Mouse (Mus musculus) ES-E14 (cell line): ENCODE measurements at regions not wholly inside any gene's neighbourhood (a gene's known extent, or its start where the extent isn't known, plus 50 kb on each side); places are given as distances from the start of the nearest gene placed in this dataset.
A peak's percentile ranks its signal among the peaks of the same experiment; 100 is the strongest.

Source experiments
- DNase-seq: peaks from one replicate; pipeline ENCODE4 v3.0.0-alpha.2; 2013; ENCODE audit warnings: low read depth, low spot score
- H3K27ac ChIP-seq: 2 replicates; pipeline ENCODE4 v1.5.1; 2012; ENCODE audit warnings: low read depth, mild to moderate bottlenecking, low read length, moderate library complexity, mixed read lengths; ENCODE audit not compliant: poor library complexity, insufficient read depth, severe bottlenecking
- H3K36me3 ChIP-seq: 2 replicates; pipeline ENCODE4 v1.6.1; 2012; ENCODE audit warnings: mild to moderate bottlenecking, low read length, moderate library complexity, mixed read lengths; ENCODE audit not compliant: control insufficient read depth, poor library complexity, insufficient read depth, severe bottlenecking
- H3K4me1 ChIP-seq, 2 experiments: fragments of 150-350 bp in 1 of 2; sonication (generic) in 1 of 2; 2 replicates each; pipeline ENCODE4 v1.6.1; 2012; ENCODE audit warnings: low read length in 2 of 2, mild to moderate bottlenecking in 1 of 2, mixed read lengths in 1 of 2; ENCODE audit not compliant: control insufficient read depth in 2 of 2, insufficient read depth in 2 of 2, poor library complexity in 1 of 2
- H3K4me3 ChIP-seq, 2 experiments: fragments of 150-350 bp in 1 of 2; sonication (generic) in 1 of 2; 2 replicates each; pipeline ENCODE4 v1.5.1; 2012; ENCODE audit warnings: low read length in 2 of 2, low read depth in 1 of 2, mild to moderate bottlenecking in 1 of 2, mixed read lengths in 1 of 2; ENCODE audit not compliant: insufficient read depth in 1 of 2, poor library complexity in 1 of 2, severe bottlenecking in 1 of 2
- H3K9ac ChIP-seq: 2 replicates; pipeline ENCODE4 v1.6.1; 2012; ENCODE audit warnings: low read depth, mild to moderate bottlenecking, low read length, mixed read lengths; ENCODE audit not compliant: poor library complexity, insufficient read depth, severe bottlenecking
- H3K9me3 ChIP-seq: fragments of 150-350 bp; sonication (generic); 2 replicates; pipeline ENCODE4 v1.6.1; 2012; ENCODE audit warnings: low read depth, mild to moderate bottlenecking, low read length; ENCODE audit not compliant: control insufficient read depth, insufficient read depth
- CHD2 ChIP-seq: IDR thresholded peaks from 2 replicates; pipeline ENCODE4 v1.6.1; 2014; ENCODE audit warnings: mild to moderate bottlenecking, low read depth, low read length, inconsistent platforms
- HCFC1 ChIP-seq: IDR thresholded peaks from 2 replicates; pipeline ENCODE4 v1.6.1; 2012; ENCODE audit warnings: low read length, inconsistent platforms, borderline replicate concordance; ENCODE audit not compliant: insufficient read depth
- MAFK ChIP-seq: IDR thresholded peaks from 2 replicates; pipeline ENCODE4 v1.6.1; 2014; ENCODE audit warnings: mild to moderate bottlenecking, low read depth, low read length, inconsistent platforms; ENCODE audit not compliant: insufficient read depth
- ZC3H11A ChIP-seq: IDR thresholded peaks from 2 replicates; pipeline ENCODE4 v1.6.1; 2012; ENCODE audit warnings: low read depth, mild to moderate bottlenecking, inconsistent platforms, low read length, borderline replicate concordance
- ZNF384 ChIP-seq: IDR thresholded peaks from 2 replicates; pipeline ENCODE4 v1.6.1; 2012; ENCODE audit warnings: low read depth, low read length, inconsistent platforms
- in situ Hi-C, 2 experiments: fragments of 600-800 bp; cut with MboI; formaldehyde crosslinking; loops; one replicate each; pipeline ENCODE4 v1.15.1; 2025; ENCODE audit warnings: low sequenced_read_pairs in 2 of 2, inconsistent platforms in 1 of 2; ENCODE audit not compliant: unreplicated experiment in 2 of 2

GRCm38 (mm10) chr8:88023423-88023822, 64.0 kb upstream of the Zfp423 start:
- DNase-seq: peak; percentile 38

GRCm38 (mm10) chr8:88022776-88023385, 63.5 kb upstream of the Zfp423 start:
- in situ Hi-C loops: loop anchor here in 1 of 2 experiments (25.0 kb wide), 1 partner anchor 436 kb away; no protein-coding TSS in a partner anchor
- Histone ChIP-seq H3K4me1 (peaks cover 0 to 11% of the 10 kb centered on the region in 2 experiments; a peak in 2 of 4 replicates), H3K36me3 (no peaks in the 10 kb centered on the region), H3K9me3 (no peaks in the 10 kb centered on the region), H3K4me3 (no peak overlapping the region), H3K27ac (no peak overlapping the region), H3K9ac (no peak overlapping the region)
- TF ChIP-seq MAFK (no peak), ZNF384 (no peak), ZC3H11A (no peak), HCFC1 (no peak), CHD2 (no peak)
- no peak for DNase-seq

More at GRCm38 (mm10) chr8:88023423-88023822, 64.0 kb upstream of the Zfp423 start:
- Histone ChIP-seq H3K27ac (no peak overlapping the region), H3K9ac (no peak overlapping the region), H3K36me3 (no peaks in the 10 kb centered on the region), H3K9me3 (no peaks in the 10 kb centered on the region), H3K4me3 (no peak overlapping the region), H3K4me1 (peaks cover 0 to 11% of the 10 kb centered on the region in 2 experiments; a peak in 2 of 4 replicates)
- peak; percentile 52; the same call in 1 of the 2 replicates for TF ChIP-seq ZC3H11A
- TF ChIP-seq HCFC1: no peak
- no peak for TF ChIP-seq ZNF384
- TF ChIP-seq MAFK: no peak
- in situ Hi-C loops: loop anchor here in 1 of 2 experiments (25.0 kb wide), 1 partner anchor 436 kb away; no protein-coding TSS in a partner anchor

- Histone ChIP-seq H3K9me3 (no peaks in the 10 kb centered on the region), H3K27ac (no peak overlapping the region; the same call in 1 of the 2 replicates), H3K4me3 (no peak overlapping the region), H3K9ac (no peak overlapping the region), H3K4me1 (peaks cover 0 to 11% of the 10 kb centered on the region in 2 experiments; a peak in 2 of 4 replicates), H3K36me3 (no peaks in the 10 kb centered on the region)
- peak; percentile 35 for DNase-seq
- TF ChIP-seq CHD2: no peak
- no peak for TF ChIP-seq ZNF384
- no peak for TF ChIP-seq HCFC1
- TF ChIP-seq ZC3H11A: no peak
- no peak for TF ChIP-seq MAFK
- in situ Hi-C loops: loop anchor here in 1 of 2 experiments (25.0 kb wide), 1 partner anchor 432 kb away; no protein-coding TSS in a partner anchor
Observed at GRCm38 (mm10) chr8:88019243-88020115, 60.1 kb upstream of the Zfp423 start.

GRCm38 (mm10) chr8:88018494-88018893, 59.1 kb upstream of the Zfp423 start:
- in situ Hi-C loops: loop anchor here in 1 of 2 experiments (25.0 kb wide), 1 partner anchor 431 kb away; no protein-coding TSS in a partner anchor
- Histone ChIP-seq H3K27ac (no peak overlapping the region), H3K9ac (no peak overlapping the region), H3K36me3 (no peaks in the 10 kb centered on the region), H3K4me1 (peaks cover 0 to 11% of the 10 kb centered on the region in 2 experiments; a peak in 2 of 4 replicates), H3K4me3 (no peak overlapping the region), H3K9me3 (no peaks in the 10 kb centered on the region)
- TF ChIP-seq CHD2 (no peak), ZNF384 (no peak), ZC3H11A (no peak), HCFC1 (no peak), MAFK (no peak)
- DNase-seq: no peak
